In genomic region chr3:122538851-122539250, GRCm38 (mm10) we compare ENCODE assay signal across 24 mouse cellular contexts.
DNase-seq lines count a peak whose midpoint lies in the region; ATAC-seq and TF ChIP-seq lines count a peak whose summit lies in the region.
"Had no signal": no experiment of that assay in that cellular context is flagged by ENCODE, and none has a peak within 500 bp of the region (broad histone marks: within the 10 kb centered on the region; RNA-seq: fewer than 3 reads in every experiment).

No protein-coding gene starts in this region.

- H3K4me2 ChIP-seq in heart, embryonic 11.5 days = no peak overlapping the region
- no peak overlapping the region for H3K4me2 ChIP-seq in liver, embryonic 12.5 days
- H3K4me2 ChIP-seq: embryonic facial prominence, embryonic 12.5 days; embryonic facial prominence, embryonic 15.5 days; heart, embryonic 13.5 days; hindbrain, embryonic 14.5 days had no signal

- no peaks in the 10 kb centered on the region for H3K4me1 ChIP-seq in heart, embryonic 11.5 days (ENCODE audit: control insufficient read depth, insufficient read depth, low read length)
- peaks cover 3% of the 10 kb centered on the region; the same call in 1 of the 2 replicates for H3K4me1 ChIP-seq in liver, adult 2 months (ENCODE audit: control insufficient read depth, insufficient read depth, low read length)
- no peaks in the 10 kb centered on the region for H3K4me1 ChIP-seq in liver, embryonic 12.5 days
- H3K4me1 ChIP-seq: embryonic facial prominence, embryonic 12.5 days; embryonic facial prominence, embryonic 15.5 days had no signal

- H3K79me2 ChIP-seq in liver, adult 2 months (ENCODE audit: control insufficient read depth, insufficient read depth, low read length) = no peaks in the 10 kb centered on the region

- 88% methylated on average over 2 of the region's 2 CpGs for WGBS in heart, embryonic 11.5 days (ENCODE audit: insufficient replicate concordance)
- WGBS in liver, adult 2 months = 70% methylated on average over 2 of the region's 2 CpGs
- 76% methylated on average over 2 of the region's 2 CpGs for WGBS in liver, embryonic 12.5 days (ENCODE audit: insufficient replicate concordance)

- no peaks in the 10 kb centered on the region for H3K9me3 ChIP-seq in heart, embryonic 11.5 days (replicated peaks; ENCODE audit: control insufficient read depth, low read length)
- H3K9me3 ChIP-seq in liver, embryonic 12.5 days (replicated peaks) = no peaks in the 10 kb centered on the region
- H3K9me3 ChIP-seq: embryonic facial prominence, embryonic 12.5 days; embryonic facial prominence, embryonic 15.5 days; heart, embryonic 13.5 days had no signal

- H3K27me3 ChIP-seq in heart, embryonic 11.5 days (ENCODE audit: control insufficient read depth, insufficient read depth, low read length) = no peaks in the 10 kb centered on the region
- no peaks in the 10 kb centered on the region for H3K27me3 ChIP-seq in liver, adult 2 months (ENCODE audit: control insufficient read depth, insufficient read depth, low read length)
- no peaks in the 10 kb centered on the region for H3K27me3 ChIP-seq in liver, embryonic 12.5 days (replicated peaks)
- H3K27me3 ChIP-seq: embryonic facial prominence, embryonic 12.5 days; embryonic facial prominence, embryonic 15.5 days; heart, embryonic 13.5 days had no signal

- no peak overlapping the region for H3K4me3 ChIP-seq in heart, embryonic 11.5 days (ENCODE audit: low read depth, low read length)
- no peak overlapping the region for H3K4me3 ChIP-seq in liver, adult 2 months (ENCODE audit: insufficient read depth, low read depth, low read length)
- no peak overlapping the region for H3K4me3 ChIP-seq in liver, embryonic 12.5 days
- H3K4me3 ChIP-seq: embryonic facial prominence, embryonic 12.5 days; embryonic facial prominence, embryonic 15.5 days; gastrocnemius, adult 2 months; heart, embryonic 13.5 days had no signal

- ATAC-seq in heart, embryonic 11.5 days (replicated peaks; ENCODE audit: insufficient number of reproducible peaks, low FRiP score, low TSS enrichment) = no peak
- ATAC-seq in liver, embryonic 12.5 days = no peak
- ATAC-seq: activated CD4-positive, CD25-positive, alpha-beta regulatory T cell, adult 4 months; forebrain, embryonic 14.5 days; forebrain, postnatal 0 days; hindbrain, postnatal 0 days had no signal

- H3K27ac ChIP-seq in heart, embryonic 11.5 days (ENCODE audit: low read depth, low read length) = no peak overlapping the region
- no peak overlapping the region for H3K27ac ChIP-seq in liver, adult 2 months (replicated peaks; ENCODE audit: insufficient read depth, low read depth, low read length)
- H3K27ac ChIP-seq in liver, embryonic 12.5 days = no peak overlapping the region
- H3K27ac ChIP-seq: embryonic facial prominence, embryonic 12.5 days; embryonic facial prominence, embryonic 15.5 days; gastrocnemius, adult 2 months; heart, embryonic 13.5 days; hindbrain, embryonic 14.5 days; hindbrain, postnatal 0 days had no signal

- TF ChIP-seq POLR2A in liver, adult 2 months (IDR thresholded peaks at IDR 0.05; ENCODE audit: extremely low read depth, insufficient read depth, low read length) = no peak

- H3K36me3 ChIP-seq in heart, embryonic 11.5 days (ENCODE audit: control insufficient read depth, insufficient read depth, low read length) = peaks cover 7% of the 10 kb centered on the region
- peaks cover 23% of the 10 kb centered on the region for H3K36me3 ChIP-seq in liver, adult 2 months (ENCODE audit: control insufficient read depth, insufficient read depth, low read length)
- H3K36me3 ChIP-seq in liver, embryonic 12.5 days = peaks cover 8% of the 10 kb centered on the region; the same call in 1 of the 2 replicates

- no peak for TF ChIP-seq CTCF in liver, adult 2 months (IDR thresholded peaks at IDR 0.05; ENCODE audit: low read depth, low read length)

- DNase-seq in heart, adult 11 months = peak; percentile 5
- DNase-seq in kidney, adult 9 months = peak; percentile 78
- no peak for DNase-seq in kidney, postnatal 4 days
- peak; percentile 65 for DNase-seq in liver, adult 2 months (ENCODE audit: extremely low read depth, low read depth, low spot score)
- DNase-seq: adrenal gland, postnatal 10 days; cerebellum, adult 11 months; cerebellum, adult 2 months; cerebellum, adult 9-11 months; cerebellum, postnatal 25 days; forebrain, postnatal 0 days; gastrocnemius, adult 2 months; gastrocnemius, postnatal 14 days; heart, adult 18-20 months; heart, postnatal 14 days; heart, postnatal 4 days had no signal

- H3K9ac ChIP-seq in heart, embryonic 11.5 days (ENCODE audit: low read depth, low read length) = no peak overlapping the region
- no peak overlapping the region for H3K9ac ChIP-seq in liver, adult 2 months (ENCODE audit: low read depth, low read length)
- H3K9ac ChIP-seq in liver, embryonic 12.5 days = no peak overlapping the region
- H3K9ac ChIP-seq: embryonic facial prominence, embryonic 12.5 days; embryonic facial prominence, embryonic 15.5 days; forebrain, postnatal 0 days; heart, embryonic 13.5 days; hindbrain, embryonic 14.5 days had no signal

Comparison
In these comparisons a context has a peak if more than half of its experiments do, and no peak if none do; other contexts are left out.
1. DNase-seq: peak in heart, adult 11 months (single experiment), kidney, adult 9 months (single experiment) and liver, adult 2 months (single experiment); none in kidney, postnatal 4 days (0 of 2).